ENCODE assay signal across 8 mouse cellular contexts in genomic region chr2:70259357-70260000, GRCm38 (mm10).
DNase-seq lines count a peak whose midpoint lies in the region; ATAC-seq and TF ChIP-seq lines count a peak whose summit lies in the region.

No protein-coding gene starts in this region.

- H3K4me3 ChIP-seq in hindbrain, embryonic 11.5 days (ENCODE audit: low read depth, low read length), result no peak overlapping the region
- H3K4me3 ChIP-seq in hindbrain, embryonic 12.5 days, result no peak overlapping the region
- H3K4me3 ChIP-seq in CH12.LX (replicated peaks in 1 of 3; ENCODE audit: low read depth in 2 of 3, low read length in 2 of 3, poor library complexity in 1 of 3), result no peak overlapping the region

- intact Hi-C loops in gastrocnemius, postnatal 36 days (cut with DNase I), result no loop called here

- no peaks in the 10 kb centered on the region for H3K36me3 ChIP-seq in hindbrain, embryonic 11.5 days (ENCODE audit: control insufficient read depth, insufficient read depth, low read length)
- H3K36me3 ChIP-seq in hindbrain, embryonic 12.5 days, result no peaks in the 10 kb centered on the region
- no peaks in the 10 kb centered on the region for H3K36me3 ChIP-seq in CH12.LX (replicated peaks in 1 of 2; ENCODE audit: control insufficient read depth in 1 of 2, insufficient read depth in 1 of 2, low read length in 1 of 2)

- no peaks in the 10 kb centered on the region; the same call in 1 of the 2 replicates for H3K4me1 ChIP-seq in hindbrain, embryonic 11.5 days (replicated peaks; ENCODE audit: control insufficient read depth, insufficient read depth, low read length)
- peaks cover 16% of the 10 kb centered on the region for H3K4me1 ChIP-seq in hindbrain, embryonic 12.5 days
- H3K4me1 ChIP-seq in CH12.LX (ENCODE audit: control insufficient read depth in 1 of 2, insufficient read depth in 2 of 2), result peaks cover 0 to 8% of the 10 kb centered on the region in 2 experiments; a peak in 1 of 4 replicates

- no peak overlapping the region for H3K9ac ChIP-seq in hindbrain, embryonic 11.5 days (ENCODE audit: low read depth, low read length)
- H3K9ac ChIP-seq in hindbrain, embryonic 12.5 days, result no peak overlapping the region
- H3K9ac ChIP-seq in CH12.LX (ENCODE audit: insufficient read depth, low read depth), result no peak overlapping the region

- no peaks in the 10 kb centered on the region for H3K79me2 ChIP-seq in CH12.LX (replicated peaks; ENCODE audit: control insufficient read depth, extremely low read depth, insufficient read depth, poor library complexity, severe bottlenecking)

- H3K27me3 ChIP-seq in hindbrain, embryonic 11.5 days (ENCODE audit: control insufficient read depth, insufficient read depth, low read length), result no peaks in the 10 kb centered on the region
- H3K27me3 ChIP-seq in hindbrain, embryonic 12.5 days, result no peaks in the 10 kb centered on the region
- H3K27me3 ChIP-seq in CH12.LX (replicated peaks), result no peaks in the 10 kb centered on the region

- no peak for TF ChIP-seq EP300 in CH12.LX (IDR thresholded peaks at IDR 0.05; ENCODE audit: low read length)

- dilution Hi-C loops in CH12.LX (cut with MboI; ENCODE audit: extremely low pct_ligation_motif_present, extremely low pct_unique_long_range_greater_than_20kb, low sequenced_read_pairs), result no loop called here

- no peak for ATAC-seq in hindbrain, embryonic 11.5 days (ENCODE audit: low FRiP score)
- ATAC-seq in hindbrain, embryonic 12.5 days (ENCODE audit: low FRiP score), result no peak

- in situ Hi-C loops in CH12.LX (cut with MboI; ENCODE audit: low pct_ligation_motif_present, low pct_unique_long_range_greater_than_20kb, low sequenced_read_pairs), result no loop called here

- peak; percentile 18 to 60; a peak in 3 of 4 replicates for TF ChIP-seq CTCF in CH12.LX (conservative IDR thresholded peaks at IDR 0.05 in 1 of 2, IDR thresholded peaks at IDR 0.05 in 1 of 2; ENCODE audit: low read depth in 2 of 2, low read length in 2 of 2)
- peak; percentile 62; the same call in 1 of the 2 replicates for TF ChIP-seq CTCF in brain, embryonic 14.5 days (IDR thresholded peaks at IDR 0.05; ENCODE audit: borderline replicate concordance, extremely low read depth, insufficient read depth, insufficient read length)

- DNase-seq in hindbrain, embryonic 11.5 days (ENCODE audit: low spot score), result peak; percentile 23
- no peak for DNase-seq in CH12.LX (ENCODE audit: extremely low read depth)
- DNase-seq in brain, embryonic 14.5 days (ENCODE audit: low read depth), result peak; percentile 88
- DNase-seq in kidney, postnatal 4 days, result peak; percentile 18 to 44
- peak; percentile 17 for DNase-seq in right cerebral cortex, postnatal 14 days
- DNase-seq in gastrocnemius, adult 18-20 months (ENCODE audit: low spot score), result no peak
- no peak for DNase-seq in gastrocnemius, postnatal 36 days

- TF ChIP-seq POLR2A in CH12.LX (IDR thresholded peaks at IDR 0.05; ENCODE audit: low read depth, low read length), result no peak
- TF ChIP-seq POLR2A in brain, embryonic 14.5 days (IDR thresholded peaks at IDR 0.05; ENCODE audit: borderline replicate concordance, extremely low read depth, insufficient read depth, insufficient read length, poor library complexity, severe bottlenecking), result no peak

- TF ChIP-seq RAD21 in CH12.LX (IDR thresholded peaks at IDR 0.05; ENCODE audit: low read depth, low read length), result peak; percentile 57

- no peaks in the 10 kb centered on the region for H3K9me3 ChIP-seq in hindbrain, embryonic 11.5 days (ENCODE audit: control insufficient read depth, low read length)
- H3K9me3 ChIP-seq in hindbrain, embryonic 12.5 days (replicated peaks), result no peaks in the 10 kb centered on the region
- H3K9me3 ChIP-seq in CH12.LX (replicated peaks; ENCODE audit: low read length), result no peaks in the 10 kb centered on the region

- no peak overlapping the region for H3K27ac ChIP-seq in hindbrain, embryonic 11.5 days (ENCODE audit: low read depth, low read length)
- no peak overlapping the region for H3K27ac ChIP-seq in hindbrain, embryonic 12.5 days
- H3K27ac ChIP-seq in CH12.LX (ENCODE audit: insufficient read depth, low read depth), result no peak overlapping the region

- H3K4me2 ChIP-seq in hindbrain, embryonic 11.5 days (replicated peaks; ENCODE audit: low read depth, low read length), result no peak overlapping the region
- no peak overlapping the region for H3K4me2 ChIP-seq in hindbrain, embryonic 12.5 days (replicated peaks)
- peak overlapping the region; percentile 11; the same call in 1 of the 2 replicates for H3K4me2 ChIP-seq in CH12.LX (ENCODE audit: insufficient read depth, low read depth, poor library complexity, severe bottlenecking)

- WGBS in hindbrain, embryonic 11.5 days, result 36% methylated on average over 8 of the region's 8 CpGs
- 33% methylated on average over 8 of the region's 8 CpGs for WGBS in hindbrain, embryonic 12.5 days

TF ChIP-seq in CH12.LX, 34 proteins besides CTCF, POLR2A, EP300 and RAD21:
- TF ChIP-seq SMC3 (IDR thresholded peaks at IDR 0.05; ENCODE audit: low read depth, low read length), result peak; percentile 57
- TF ChIP-seq TBP (conservative IDR thresholded peaks at IDR 0.05; ENCODE audit: low read depth, low read length), result no peak

Comparison
In these comparisons a context has a peak if more than half of its experiments do, and no peak if none do; other contexts are left out.
1. DNase-seq: peak in hindbrain, embryonic 11.5 days (single experiment), brain, embryonic 14.5 days (single experiment), kidney, postnatal 4 days (2 of 2) and right cerebral cortex, postnatal 14 days (single experiment); none in CH12.LX (single experiment), gastrocnemius, adult 18-20 months (single experiment) and gastrocnemius, postnatal 36 days (0 of 2).